Mouse (Mus musculus) MEL (cell line): ENCODE measurements around the gene Mcidas.

ENCODE experiments used
- MXI1 ChIP-seq: IDR thresholded peaks from 2 replicates; pipeline ENCODE4 v1.6.1; 2011; ENCODE audit warnings: mild to moderate bottlenecking, low read depth, low read length, improper control_type of control experiment
- NRF1 ChIP-seq: IDR thresholded peaks from 2 replicates; pipeline ENCODE4 v1.6.1; 2014; ENCODE audit warnings: low read depth, mild to moderate bottlenecking, inconsistent platforms, low read length, improper control_type of control experiment, moderate library complexity; ENCODE audit not compliant: poor library complexity, insufficient read depth, severe bottlenecking
- POLR2A ChIP-seq, 2 experiments: IDR thresholded peaks; 2 replicates each; pipeline ENCODE4 v1.6.1; 2011 to 2012; ENCODE audit warnings: low read length in 2 of 2, mild to moderate bottlenecking in 2 of 2, control low read depth in 1 of 2, improper control_type of control experiment in 1 of 2, low read depth in 1 of 2, moderate library complexity in 1 of 2; ENCODE audit not compliant: control insufficient read depth in 1 of 2, insufficient read depth in 1 of 2, poor library complexity in 1 of 2
- POLR2AphosphoS5 ChIP-seq: IDR thresholded peaks from 2 replicates; pipeline ENCODE4 v1.6.1; 2012; ENCODE audit warnings: low read depth, borderline replicate concordance, mild to moderate bottlenecking, inconsistent platforms, low read length, moderate library complexity, mixed read lengths
- RAD21 ChIP-seq: IDR thresholded peaks from 2 replicates; pipeline ENCODE4 v1.6.1; 2011; ENCODE audit warnings: mild to moderate bottlenecking, low read depth, low read length, improper control_type of control experiment
- SIN3A ChIP-seq: IDR thresholded peaks from 2 replicates; pipeline ENCODE4 v1.6.1; 2012; ENCODE audit warnings: low read length, improper control_type of control experiment, inconsistent platforms
- SMC3 ChIP-seq: IDR thresholded peaks from 2 replicates; pipeline ENCODE4 v1.6.1; 2011; ENCODE audit warnings: low read depth, low read length, improper control_type of control experiment

DNA sequence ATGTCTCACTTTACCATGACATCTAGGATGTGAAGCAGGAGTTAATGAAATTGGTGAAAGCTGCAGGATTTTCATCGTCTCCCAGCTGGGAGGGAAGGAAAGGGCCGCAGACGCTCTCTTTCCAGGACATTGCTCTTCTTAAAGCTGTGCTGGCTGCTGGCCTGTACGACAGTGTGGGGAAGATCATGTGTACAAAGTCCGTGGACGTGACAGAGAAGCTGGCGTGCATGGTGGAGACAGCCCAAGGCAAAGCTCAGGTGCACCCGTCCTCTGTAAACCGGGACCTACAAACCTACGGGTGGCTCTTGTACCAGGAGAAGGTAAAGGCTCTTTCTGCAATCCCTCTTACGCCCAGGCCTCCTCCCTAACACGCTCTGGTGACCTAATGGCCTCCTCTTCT lies 29.2 kb upstream of the Mcidas start:
- TF ChIP-seq SIN3A (no peak), POLR2AphosphoS5 (no peak), POLR2A (IDR thresholded peaks at IDR 0.05; ENCODE audit: control insufficient read depth in 1 of 2, insufficient read depth in 1 of 2, low read depth in 1 of 2, low read length in 2 of 2, poor library complexity in 1 of 2) (no peak), NRF1 (no peak), SMC3 (no peak), MXI1 (no peak), RAD21 (no peak)
